Mouse (Mus musculus) gastrocnemius, postnatal 14 days (tissue): ENCODE results near the gene Cd79b. TPM values are rescaled to one million over a fixed set of nuclear protein-coding genes. Genes with fewer than 3 reads are reported as not detected.

Experiments used
- total RNA-seq, 2 experiments: library from RNA; stranded (reverse); gene quantifications; 2 replicates each; pipeline ENCODE4 v1.2.3; 2021

Cd79b gene
- total RNA-seq, 2 experiments from 2014 or later, result 1.0 to 1.1 TPM

Other genes starting within 250 kb of the Cd79b start
- 10 to 100 TPM; 38.8 to 42.5 TPM for gene Taco1, start 248.7 kb downstream of the Cd79b start, total RNA-seq
- gene Map3k3, start 230.1 kb downstream of the Cd79b start, total RNA-seq, result 10 to 100 TPM; 22.1 to 22.7 TPM
- gene Gm10840, start 153.9 kb downstream of the Cd79b start, total RNA-seq, result not detected
- 1 to 10 TPM; 5.9 to 8.6 TPM for gene Limd2, start 153.9 kb downstream of the Cd79b start, total RNA-seq
- 10 to 100 TPM; 13.0 to 15.3 TPM for gene Strada, start 112.6 kb downstream of the Cd79b start, total RNA-seq
- 10 to 100 TPM; 62.1 to 69.8 TPM for gene Ccdc47, start 98.4 kb downstream of the Cd79b start, total RNA-seq
- 10 to 100 TPM; 22.5 to 24.8 TPM for gene Ddx42, start 97.8 kb downstream of the Cd79b start, total RNA-seq
- gene Ftsj3, start 58.7 kb downstream of the Cd79b start, total RNA-seq, result 10 to 100 TPM; 22.0 to 25.0 TPM
- 100 to 1,000 TPM; 133 to 137 TPM for gene Psmc5, start 58.6 kb downstream of the Cd79b start, total RNA-seq
- 10 to 100 TPM; 20.3 to 22.6 TPM for gene Smarcd2, start 41.8 kb downstream of the Cd79b start, total RNA-seq
- gene Tcam1, start 38.1 kb downstream of the Cd79b start, total RNA-seq, result under 1 TPM; 0.07 to 0.12 TPM
- gene Gh, start 12.9 kb downstream of the Cd79b start, total RNA-seq, result not detected
- 100 to 1,000 TPM; 178 to 181 TPM for gene Scn4a, start 38.5 kb upstream of the Cd79b start, total RNA-seq
- 10 to 100 TPM; 11.8 to 13.1 TPM for gene Prr29, start 50.7 kb upstream of the Cd79b start, total RNA-seq
- gene Icam2, start 73.3 kb upstream of the Cd79b start, total RNA-seq, result 10 to 100 TPM; 11.7 to 12.2 TPM
- gene Ern1, start 173.1 kb upstream of the Cd79b start, total RNA-seq, result 1 to 10 TPM; 4.9 to 5.9 TPM